Mouse (Mus musculus) left cerebral cortex, adult 2 months (tissue): ENCODE measurements around the gene Lmntd1. TPM values are rescaled to one million over a fixed set of nuclear protein-coding genes. Genes with fewer than 3 reads are reported as not detected.
A peak's percentile ranks its signal among the peaks of the same experiment; 100 is the strongest.

Experiments
- DNase-seq, 2 experiments: peaks; one replicate each; pipeline ENCODE4 v3.0.0; 2021 to 2022; ENCODE audit warnings: low spot score in 2 of 2, mixed read lengths in 1 of 2; ENCODE audit errors: extremely low spot score in 1 of 2
- H3K27ac ChIP-seq: fragments of 200-600 bp; 2 replicates; pipeline ENCODE4 v1.8.1; 2022
- H3K4me3 ChIP-seq: fragments of 200-600 bp; 2 replicates; pipeline ENCODE4 v1.8.1; 2022
- CTCF ChIP-seq: fragments of 200-600 bp; IDR thresholded peaks from 2 replicates; pipeline ENCODE4 v1.8.1; 2022; ENCODE audit warnings: antibody characterized with exemption, mild to moderate bottlenecking, moderate library complexity
- intact Hi-C: fragments of 180-260 bp; cut with DNase I; formaldehyde crosslinking; loops from one replicate; pipeline ENCODE4 v1.15.1; 2025
- total RNA-seq, 2 experiments: library from RNA; stranded (reverse); gene quantifications; 2 replicates each; pipeline ENCODE4 v1.2.3; 2021

The Lmntd1 gene
- total RNA-seq, 2 experiments from 2014 or later: 1.8 to 2.0 TPM

DNA sequence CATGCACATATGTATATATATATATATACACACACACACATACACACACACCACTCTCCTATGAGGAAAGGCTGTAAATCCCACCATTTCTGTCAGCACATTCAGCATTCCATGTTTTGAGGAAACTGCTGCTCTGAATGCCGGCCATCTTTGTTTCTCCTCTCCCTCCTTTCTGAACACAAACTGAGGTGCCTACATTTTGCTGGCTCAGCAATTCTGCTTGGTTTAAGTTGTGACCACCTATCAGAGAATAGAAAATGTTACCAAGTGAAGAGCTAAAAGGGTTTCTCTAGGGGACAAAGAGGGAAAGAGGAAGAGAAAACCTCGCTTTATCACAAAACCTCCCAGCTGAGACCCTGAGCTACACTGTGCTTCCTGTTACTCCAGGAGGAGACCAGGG, 20.3 kb upstream of the Lmntd1 start:
- TF ChIP-seq CTCF: no peak
- no peak for DNase-seq
- Histone ChIP-seq H3K27ac (no peak overlapping the region), H3K4me3 (no peak overlapping the region)
- intact Hi-C loops: no loop called here

DNA sequence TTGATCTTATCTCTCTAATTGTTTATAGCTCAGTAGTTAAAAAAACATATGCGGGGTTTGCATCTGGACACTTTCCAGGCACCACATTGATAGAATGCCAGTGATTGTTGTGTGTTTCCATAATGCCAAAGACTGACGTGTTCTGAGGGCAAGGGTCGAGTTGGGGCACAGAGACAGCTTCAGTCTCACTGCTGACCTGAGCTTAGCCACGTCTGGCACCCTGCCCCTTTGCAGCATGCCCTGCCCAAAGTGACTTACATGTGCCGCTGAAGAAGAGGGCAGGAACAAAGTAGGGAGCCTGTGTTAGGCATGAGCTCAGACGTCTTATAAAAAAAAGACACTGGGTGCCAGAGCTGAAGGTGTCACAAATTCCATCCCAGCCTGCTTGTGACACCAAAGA, 16.1 kb upstream of the Lmntd1 start:
- no peak for DNase-seq
- no peak for TF ChIP-seq CTCF
- Histone ChIP-seq H3K27ac (no peak overlapping the region), H3K4me3 (no peak overlapping the region)
- intact Hi-C loops: no loop called here

DNA sequence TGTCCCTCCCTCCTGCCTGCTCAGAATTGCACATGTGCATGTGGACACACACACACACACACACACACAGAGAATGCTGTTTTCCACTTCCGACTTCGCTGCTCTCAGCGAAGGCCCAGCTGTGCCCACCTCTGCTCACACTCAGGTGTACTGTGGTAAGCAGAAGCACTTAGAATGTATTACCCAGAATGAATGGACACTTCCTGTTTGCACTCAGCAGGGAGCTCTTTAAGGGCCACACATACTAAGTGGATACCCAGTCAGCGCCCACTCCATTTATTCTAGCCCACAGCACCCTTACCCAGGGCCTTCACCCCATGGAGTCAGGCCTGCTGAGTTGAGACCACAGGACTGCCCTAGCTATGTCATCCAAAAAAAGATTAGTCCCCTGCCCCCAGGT, 9.0 kb upstream of the Lmntd1 start:
- no peak overlapping the region for H3K4me3 ChIP-seq
- no peak overlapping the region for H3K27ac ChIP-seq
- no peak for DNase-seq
- intact Hi-C loops: no loop called here
- TF ChIP-seq CTCF: no peak

DNA sequence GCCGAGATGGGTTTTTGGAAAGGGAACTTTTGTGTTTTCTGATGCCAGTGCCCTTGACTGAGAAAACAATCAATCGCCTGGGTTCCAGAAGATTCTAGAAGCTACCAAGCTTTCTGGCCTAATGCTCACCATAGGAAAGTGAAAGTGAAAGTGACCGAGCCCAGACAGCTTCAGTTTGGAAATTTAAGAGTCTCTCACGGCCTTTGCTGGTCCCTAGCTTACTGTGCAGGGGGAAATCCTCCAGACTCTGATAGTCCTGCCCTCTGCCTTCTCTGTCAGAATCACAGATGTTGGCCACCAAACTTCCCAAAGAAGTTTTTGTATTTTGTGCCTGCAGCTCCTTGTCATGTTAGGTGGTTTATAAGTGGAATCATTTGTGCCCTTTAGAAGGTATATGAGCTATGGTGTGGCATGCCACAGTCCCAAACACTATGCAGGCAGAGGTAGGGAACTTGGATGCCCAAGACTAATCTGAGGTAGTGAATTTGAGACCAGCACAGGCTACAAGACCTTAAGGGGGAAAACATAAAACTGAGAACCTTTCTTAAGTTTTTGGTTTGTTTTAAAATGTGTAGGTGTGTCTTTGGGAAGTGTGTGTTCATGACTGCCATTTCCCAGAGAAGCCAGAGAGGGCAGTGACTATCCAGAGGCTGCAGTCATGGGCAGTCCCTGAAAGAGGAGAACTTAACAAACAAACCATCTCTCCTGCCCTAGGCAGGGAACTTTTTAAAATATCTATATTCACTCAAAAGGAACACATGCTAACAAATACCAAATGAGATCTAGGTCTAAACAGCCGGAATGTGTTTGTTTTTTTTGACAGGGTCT, 2.5 kb upstream of the Lmntd1 start:
- no peak for DNase-seq
- H3K4me3 ChIP-seq: no peak overlapping the region
- H3K27ac ChIP-seq: no peak overlapping the region
- intact Hi-C loops: no loop called here
- no peak for TF ChIP-seq CTCF

DNA sequence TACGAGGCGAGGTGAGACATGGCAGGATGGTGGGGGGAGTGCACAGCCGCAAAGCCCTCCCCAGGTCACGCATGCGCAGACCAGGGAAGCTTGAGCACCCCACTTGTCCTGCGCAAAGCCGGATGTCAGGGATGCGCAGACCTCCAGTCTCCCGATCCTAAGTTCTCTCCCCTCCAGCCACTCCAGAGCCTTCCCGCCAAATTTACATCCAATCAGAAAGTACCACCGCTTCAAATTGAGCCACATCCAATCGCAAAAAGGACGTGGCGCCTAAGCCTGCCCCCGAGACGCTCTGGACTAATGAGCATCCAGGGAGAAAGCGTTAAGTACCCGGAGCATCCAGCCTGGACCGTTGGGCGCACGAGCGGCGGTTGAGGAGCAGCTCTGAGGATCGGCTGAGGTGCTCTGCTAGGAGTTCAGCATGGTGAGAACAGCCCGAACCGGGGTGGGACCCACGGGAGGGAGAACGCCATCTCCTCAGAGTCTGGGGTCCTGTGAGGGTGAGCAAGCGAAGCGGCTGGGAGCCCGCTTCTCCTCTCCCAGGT, 1.6 kb upstream of the Lmntd1 start, which contains the start of gene Tuba3b:
Tuba3b (plus strand) TSS at position 92 of the 545 bp plus-strand sequence.
- no peak for DNase-seq
- Histone ChIP-seq H3K4me3 (no peak within 1 kb of the TSS), H3K27ac (no peak within 1 kb of the TSS)
- no peak for TF ChIP-seq CTCF
- intact Hi-C loops: no loop called here

DNA sequence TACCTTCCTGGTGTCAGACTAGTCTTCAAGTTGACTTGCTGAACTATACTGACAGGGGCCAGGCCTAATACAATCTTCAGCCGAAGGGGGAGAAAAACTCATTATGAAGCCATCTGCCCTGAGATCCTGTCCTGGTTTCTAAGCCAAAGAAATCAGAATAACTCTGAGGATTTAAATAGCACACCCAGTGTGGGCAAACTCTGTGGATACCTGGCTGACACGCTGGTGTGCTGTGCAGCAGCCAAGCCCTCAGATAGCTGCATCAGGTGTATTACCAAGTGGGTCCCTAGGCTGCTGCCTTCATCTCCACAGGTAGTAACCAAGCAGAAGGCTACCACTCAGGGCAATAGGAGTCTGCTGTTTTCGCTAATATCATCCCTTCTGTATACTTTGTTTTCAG, 1.5 kb downstream of the Lmntd1 start:
- intact Hi-C loops: no loop called here
- DNase-seq: no peak
- no peak for TF ChIP-seq CTCF
- Histone ChIP-seq H3K27ac (no peak overlapping the region), H3K4me3 (no peak overlapping the region)

DNA sequence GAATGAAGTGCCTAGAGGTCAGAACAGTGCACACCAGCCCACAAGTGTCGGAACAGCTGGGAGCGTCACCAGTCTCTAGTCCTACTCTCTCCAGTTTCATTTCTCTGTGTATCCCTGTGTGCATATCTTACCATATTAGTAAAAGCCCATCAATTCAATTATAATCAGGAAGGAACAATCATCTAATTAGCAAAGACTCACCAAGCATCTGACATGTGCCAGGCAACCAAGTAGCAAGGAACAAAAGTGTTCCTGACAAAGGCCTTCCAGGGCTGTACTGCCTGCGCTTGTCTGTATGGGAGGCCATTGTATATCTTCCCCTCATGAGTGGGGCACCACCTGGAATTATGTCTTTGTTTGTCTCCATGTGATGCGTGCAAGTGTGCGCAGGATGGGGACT, 3.2 kb downstream of the Lmntd1 start:
- TF ChIP-seq CTCF: no peak
- no peak overlapping the region for H3K4me3 ChIP-seq
- intact Hi-C loops: no loop called here

DNA sequence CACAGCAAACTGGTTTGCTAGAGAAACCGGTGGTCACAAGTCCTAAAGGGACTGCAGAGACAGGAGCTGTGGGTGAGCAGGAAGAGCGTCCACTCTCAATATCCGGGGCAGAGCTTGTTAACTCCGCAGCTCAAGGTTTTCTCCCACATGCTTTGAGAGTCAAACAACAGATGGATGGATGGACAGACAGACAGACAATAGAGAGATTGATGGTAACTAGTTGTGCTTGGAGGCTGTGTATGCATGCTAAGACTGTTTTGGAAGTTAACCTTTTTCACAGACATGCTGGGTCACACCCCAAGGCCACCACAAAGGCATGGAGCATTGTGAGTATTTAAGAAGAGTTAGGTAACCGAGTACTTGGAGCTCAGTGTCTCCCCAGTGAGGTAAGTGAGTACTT, 5.4 kb downstream of the Lmntd1 start:
- DNase-seq: no peak
- no peak for TF ChIP-seq CTCF
- intact Hi-C loops: no loop called here
- Histone ChIP-seq H3K4me3 (no peak overlapping the region), H3K27ac (no peak overlapping the region)

More for the DNA sequence above, 3.2 kb downstream of the Lmntd1 start:
- H3K27ac ChIP-seq: no peak overlapping the region
- no peak for DNase-seq

DNA sequence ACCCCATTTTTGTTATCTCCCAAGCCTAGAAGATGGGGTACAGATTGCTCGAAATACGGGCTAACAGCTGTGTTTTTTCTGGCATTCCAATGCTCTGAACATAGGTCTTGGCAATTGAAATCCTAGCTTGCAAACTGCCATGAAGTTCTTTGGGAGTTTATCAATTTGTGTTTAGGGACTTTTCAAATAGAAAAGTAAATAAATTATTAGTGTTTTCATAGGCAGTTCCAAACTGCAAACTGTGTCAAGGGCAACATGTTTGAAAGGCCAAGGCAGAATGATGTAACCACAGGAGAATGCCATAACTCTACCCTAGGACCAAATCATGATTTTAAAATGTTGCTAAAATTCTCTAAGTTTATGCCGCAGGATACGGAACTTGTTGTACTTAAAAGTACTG, 6.4 kb downstream of the Lmntd1 start:
- Histone ChIP-seq H3K27ac (no peak overlapping the region), H3K4me3 (no peak overlapping the region)
- TF ChIP-seq CTCF: no peak
- DNase-seq: no peak
- intact Hi-C loops: no loop called here

DNA sequence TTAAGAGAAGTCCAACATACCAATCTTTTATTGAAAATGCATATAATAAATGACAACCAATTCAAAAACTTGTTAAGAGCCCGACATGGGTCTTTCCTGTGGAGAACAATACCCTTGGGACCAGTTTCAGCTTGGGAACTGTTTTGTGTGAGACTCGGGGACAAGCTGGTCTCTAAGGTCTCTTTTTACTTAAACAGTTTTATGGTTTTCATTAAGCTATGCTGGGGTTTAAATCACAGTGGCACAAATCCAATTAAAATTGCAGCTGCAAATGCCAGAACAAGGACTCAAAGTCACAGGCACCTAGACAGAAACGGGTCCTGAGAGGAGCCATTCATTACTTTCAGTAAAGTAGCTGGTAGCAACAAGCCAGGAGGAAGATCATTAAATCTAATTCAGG, 8.9 kb downstream of the Lmntd1 start:
- DNase-seq: no peak
- Histone ChIP-seq H3K27ac (peak overlapping the region; percentile 44; the same call in 1 of the 2 replicates), H3K4me3 (no peak overlapping the region)
- intact Hi-C loops: no loop called here
- no peak for TF ChIP-seq CTCF

DNA sequence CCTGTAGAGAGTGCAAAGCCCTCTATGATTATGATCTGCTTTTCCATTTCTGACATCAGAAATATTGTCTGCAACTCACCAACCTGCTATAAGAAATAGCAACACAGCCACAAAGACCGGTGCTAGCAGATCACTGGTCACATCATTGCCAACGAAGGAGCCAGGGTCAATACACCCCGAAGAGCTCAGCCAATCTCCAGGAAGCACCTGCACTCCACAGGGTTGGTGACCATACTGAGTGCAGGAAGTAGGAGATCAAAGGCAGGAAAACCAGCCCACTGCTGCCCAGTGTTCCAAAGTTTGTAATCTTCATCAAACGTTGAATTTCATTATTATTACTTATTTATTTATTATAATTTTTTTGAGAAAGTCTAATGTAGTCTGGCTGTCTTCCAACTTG, 9.5 kb downstream of the Lmntd1 start:
- H3K4me3 ChIP-seq: no peak overlapping the region
- intact Hi-C loops: no loop called here
- H3K27ac ChIP-seq: no peak overlapping the region
- no peak for DNase-seq
- TF ChIP-seq CTCF: no peak

DNA sequence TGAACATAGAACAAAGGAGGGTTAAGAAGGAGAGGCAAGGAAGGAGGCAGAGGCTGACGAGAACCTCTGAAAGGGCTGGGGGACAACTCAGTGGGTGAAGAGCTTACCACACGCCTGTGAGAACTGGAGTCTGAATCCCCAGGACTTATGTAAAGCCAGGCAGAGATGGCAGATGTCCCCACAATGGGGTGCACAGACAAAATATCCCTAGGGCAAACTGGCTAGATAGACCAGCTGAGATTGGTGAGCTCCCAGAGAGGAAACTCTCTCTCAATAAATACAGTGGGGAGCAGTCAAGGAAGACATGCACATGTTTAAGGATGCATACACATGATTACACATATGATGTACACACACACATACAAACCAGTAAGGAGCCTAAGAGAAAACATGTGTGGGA, 10.0 kb downstream of the Lmntd1 start:
- DNase-seq: no peak
- TF ChIP-seq CTCF: no peak
- Histone ChIP-seq H3K27ac (no peak overlapping the region), H3K4me3 (no peak overlapping the region)
- intact Hi-C loops: no loop called here
